Mouse (Mus musculus) liver, embryonic 14.5 days (tissue): ENCODE results near the gene Traf3ip3. TPM values are rescaled to one million over a fixed set of nuclear protein-coding genes. Genes with fewer than 3 reads are reported as not detected.

Source experiments
- ATAC-seq: fragments of 200-750 bp; cut with Nextera tagmentation; 2 replicates; pipeline ENCODE4 v1.8.0; 2017; ENCODE audit warnings: moderate number of reproducible peaks, mild to moderate bottlenecking, moderate library complexity; ENCODE audit not compliant: insufficient read depth
- DNase-seq, 3 experiments: peaks; one replicate each; pipeline ENCODE4 v3.0.0-alpha.2; 2012 to 2013; ENCODE audit warnings: low read depth in 3 of 3, low spot score in 3 of 3
- H3K27ac ChIP-seq: fragments of 300-500 bp; sonication (generic); 2 replicates; pipeline ENCODE4 v1.5.1; 2014; ENCODE audit warnings: moderate library complexity, mild to moderate bottlenecking, control low read depth, inconsistent platforms
- H3K27me3 ChIP-seq: fragments of 300-500 bp; sonication (generic); 2 replicates; pipeline ENCODE4 v1.6.1; 2014; ENCODE audit warnings: mild to moderate bottlenecking, low read length, moderate library complexity; ENCODE audit not compliant: control insufficient read depth, insufficient read depth
- H3K36me3 ChIP-seq: fragments of 300-500 bp; sonication (generic); replicated peaks from 2 replicates; pipeline ENCODE4 v1.6.1; 2014; ENCODE audit warnings: low read depth; ENCODE audit not compliant: control insufficient read depth, insufficient read depth
- H3K4me1 ChIP-seq, 2 experiments: fragments of 200-500 bp in 1 of 2; fragments of 300-500 bp in 1 of 2; sonication (generic) in 1 of 2; replicated peaks; 2 replicates each; pipeline ENCODE4 v1.6.1; 2012 to 2014; ENCODE audit warnings: antibody characterized with exemption in 1 of 2, inconsistent platforms in 1 of 2, low read length in 1 of 2; ENCODE audit not compliant: control insufficient read depth in 2 of 2, insufficient read depth in 2 of 2
- H3K4me2 ChIP-seq: fragments of 300-500 bp; sonication (generic); 2 replicates; pipeline ENCODE4 v1.6.1; 2014; ENCODE audit warnings: low read depth, mild to moderate bottlenecking, control low read depth, moderate library complexity
- H3K4me3 ChIP-seq, 2 experiments: fragments of 200-500 bp in 1 of 2; fragments of 300-500 bp in 1 of 2; sonication (generic) in 1 of 2; 2 replicates each; pipeline ENCODE4 v1.5.1; 2012 to 2014; ENCODE audit warnings: low read depth in 2 of 2, low read length in 2 of 2, mild to moderate bottlenecking in 2 of 2, control low read depth in 1 of 2, inconsistent platforms in 1 of 2, moderate library complexity in 1 of 2; ENCODE audit not compliant: insufficient read depth in 1 of 2
- H3K9ac ChIP-seq: fragments of 300-500 bp; sonication (generic); replicated peaks from 2 replicates; pipeline ENCODE4 v1.6.1; 2014; ENCODE audit warnings: mild to moderate bottlenecking, control low read depth, moderate library complexity
- H3K9me3 ChIP-seq: fragments of 300-500 bp; sonication (generic); 2 replicates; pipeline ENCODE4 v1.6.1; 2016; ENCODE audit warnings: low read length, mixed read lengths; ENCODE audit not compliant: control insufficient read depth
- CTCF ChIP-seq: IDR thresholded peaks from 2 replicates; pipeline ENCODE4 v1.5.1; 2016; ENCODE audit warnings: antibody characterized with exemption, low read depth, control low read depth
- EP300 ChIP-seq: IDR thresholded peaks from 2 replicates; pipeline ENCODE4 v1.6.1; 2016; ENCODE audit warnings: antibody characterized with exemption, low read depth
- WGBS: fragments of 180-500 bp; shearing (Covaris S2); extraction: QIAGEN DNeasy Blood & Tissue Kit; methylation state at CpG from one replicate; pipeline ENCODE4 v1.1.7; 2014; ENCODE audit not compliant: insufficient replicate concordance; 5-methylcytosine and 5-hydroxymethylcytosine counted together
- polyA plus RNA-seq, 2 experiments: library from polyadenylated mRNA; depleted of rRNA in 1 of 2; stranded (reverse) in 1 of 2; unstranded in 1 of 2; fragments of >200 nt; fragmentation: Nextera tagmentation in 1 of 2; extraction: Ambion mirVana in 1 of 2; gene quantifications; 2 replicates each; pipeline versions ENCODE4 v1.2.1 to v1.2.3; 2012 to 2014

Traf3ip3 gene
- polyA plus RNA-seq, 2 experiments = 4.9 to 5.1 TPM

- 80% methylated on average over 6 of the region's 6 CpGs for WGBS
- no peak for TF ChIP-seq EP300
- no peak for TF ChIP-seq CTCF
- no peak overlapping the region for H3K27ac ChIP-seq
- H3K36me3 ChIP-seq = peaks cover 19% of the 10 kb centered on the region; the same call in 1 of the 2 replicates
- no peaks in the 10 kb centered on the region for H3K9me3 ChIP-seq
- ATAC-seq (no peak), DNase-seq (no peak)
- no peak overlapping the region for H3K9ac ChIP-seq
- H3K4me3 ChIP-seq = no peak overlapping the region
- H3K4me1 ChIP-seq = peaks cover 9 to 11% of the 10 kb centered on the region in 2 experiments; a peak in 3 of 4 replicates
- H3K27me3 ChIP-seq = no peaks in the 10 kb centered on the region
- no peak overlapping the region for H3K4me2 ChIP-seq
These were observed 73.4 kb downstream of the Traf3ip3 start for GRCm38 (mm10) chr1:193128055-193128454.

- no peak for ATAC-seq
- no peak overlapping the region for H3K4me3 ChIP-seq
- TF ChIP-seq CTCF = no peak
- no peak for TF ChIP-seq EP300
- H3K27ac ChIP-seq = no peak overlapping the region
- DNase-seq = peak in 2 of 3 experiments; percentile 17 to 31
- H3K27me3 ChIP-seq = no peaks in the 10 kb centered on the region
- WGBS = 65% methylated on average over 4 of the region's 4 CpGs
- peaks cover 40% of the 10 kb centered on the region for H3K36me3 ChIP-seq
- no peaks in the 10 kb centered on the region for H3K9me3 ChIP-seq
- H3K9ac ChIP-seq = no peak overlapping the region
- H3K4me2 ChIP-seq = no peak overlapping the region
- H3K4me1 ChIP-seq = peaks cover 8 to 11% of the 10 kb centered on the region in 2 experiments; a peak in 3 of 4 replicates
These were observed 75.7 kb downstream of the Traf3ip3 start for GRCm38 (mm10) chr1:193125835-193126234.

Other genes with a start within 250 kb of the Traf3ip3 start
- gene Syt14, start 165.9 kb downstream of the Traf3ip3 start, polyA plus RNA-seq (2012; rRNA removed) = 3.5 and 4.8 TPM in 2 replicates
- gene Syt14, start 165.9 kb downstream of the Traf3ip3 start, polyA plus RNA-seq (2014; fragmentation: Nextera tagmentation; extraction: Ambion mirVana) = 4.7 and 5.2 TPM in 2 replicates
- gene Diexf, start 71.4 kb downstream of the Traf3ip3 start, polyA plus RNA-seq (2012; rRNA removed) = 8.5 and 9.5 TPM in 2 replicates
- 2.4 and 2.7 TPM in 2 replicates for gene Diexf, start 71.4 kb downstream of the Traf3ip3 start, polyA plus RNA-seq (2014; fragmentation: Nextera tagmentation; extraction: Ambion mirVana)
- gene Irf6, start 48.6 kb downstream of the Traf3ip3 start, polyA plus RNA-seq (2012; rRNA removed) = 1.7 and 1.9 TPM in 2 replicates
- 1.5 and 3.0 TPM in 2 replicates for gene Irf6, start 48.6 kb downstream of the Traf3ip3 start, polyA plus RNA-seq (2014; fragmentation: Nextera tagmentation; extraction: Ambion mirVana)
- 2.0 and 2.3 TPM in 2 replicates for gene A130010J15Rik, start 33.7 kb downstream of the Traf3ip3 start, polyA plus RNA-seq (2012; rRNA removed)
- gene A130010J15Rik, start 33.7 kb downstream of the Traf3ip3 start, polyA plus RNA-seq (2014; fragmentation: Nextera tagmentation; extraction: Ambion mirVana) = 3.8 and 4.5 TPM in 2 replicates
- gene Lamb3, start 6.0 kb upstream of the Traf3ip3 start, polyA plus RNA-seq (2012; rRNA removed) = 0.17 and 0.88 TPM in 2 replicates
- gene Lamb3, start 6.0 kb upstream of the Traf3ip3 start, polyA plus RNA-seq (2014; fragmentation: Nextera tagmentation; extraction: Ambion mirVana) = 0.11 and 0.28 TPM in 2 replicates
- gene Hsd11b1, start 62.4 kb upstream of the Traf3ip3 start, polyA plus RNA-seq (2012; rRNA removed) = 1.4 and 2.1 TPM in 2 replicates
- 3.3 and 5.5 TPM in 2 replicates for gene Hsd11b1, start 62.4 kb upstream of the Traf3ip3 start, polyA plus RNA-seq (2014; fragmentation: Nextera tagmentation; extraction: Ambion mirVana)
- 54.9 and 57.0 TPM in 2 replicates for gene G0s2, start 71.5 kb upstream of the Traf3ip3 start, polyA plus RNA-seq (2012; rRNA removed)
- 65.5 and 71.8 TPM in 2 replicates for gene G0s2, start 71.5 kb upstream of the Traf3ip3 start, polyA plus RNA-seq (2014; fragmentation: Nextera tagmentation; extraction: Ambion mirVana)
- gene Camk1g, start 168.6 kb upstream of the Traf3ip3 start, polyA plus RNA-seq (2012; rRNA removed) = 0.15 and 0.19 TPM in 2 replicates
- gene Camk1g, start 168.6 kb upstream of the Traf3ip3 start, polyA plus RNA-seq (2014; fragmentation: Nextera tagmentation; extraction: Ambion mirVana) = 0.06 and 0.23 TPM in 2 replicates